Mouse (Mus musculus) right cerebral cortex, postnatal 10 days (tissue): ENCODE results near the gene Plxdc1.
"Not testable (repeated sequence)": the region's sequence is repeated elsewhere in the genome, so short reads cannot be mapped to it uniquely, and the experiment has no call there.

ENCODE experiments used
- DNase-seq, 2 experiments: peaks; one replicate each; pipeline ENCODE4 v3.0.0; 2021; ENCODE audit warnings: low spot score in 2 of 2

The Plxdc1 gene

DNA sequence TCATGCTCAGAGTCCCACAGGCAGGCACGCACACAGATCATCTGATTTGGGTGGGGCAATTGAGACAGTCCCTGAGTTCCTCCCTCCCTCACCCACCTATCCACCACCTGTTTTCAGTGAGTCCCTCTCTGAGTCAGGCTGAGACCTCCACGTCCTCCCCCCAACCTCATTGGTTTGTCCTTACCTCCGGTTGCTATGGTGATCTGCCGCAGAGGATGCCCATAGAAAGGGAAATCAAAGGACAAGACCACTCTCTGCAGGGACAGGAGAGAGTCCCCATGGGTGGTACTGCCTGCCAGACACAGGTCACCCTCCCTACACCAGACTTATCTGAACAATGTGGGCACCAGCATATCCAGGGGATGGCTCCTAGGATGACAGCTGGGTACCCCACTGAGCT, 30.3 kb downstream of the Plxdc1 start:
- DNase-seq = no peak

DNA sequence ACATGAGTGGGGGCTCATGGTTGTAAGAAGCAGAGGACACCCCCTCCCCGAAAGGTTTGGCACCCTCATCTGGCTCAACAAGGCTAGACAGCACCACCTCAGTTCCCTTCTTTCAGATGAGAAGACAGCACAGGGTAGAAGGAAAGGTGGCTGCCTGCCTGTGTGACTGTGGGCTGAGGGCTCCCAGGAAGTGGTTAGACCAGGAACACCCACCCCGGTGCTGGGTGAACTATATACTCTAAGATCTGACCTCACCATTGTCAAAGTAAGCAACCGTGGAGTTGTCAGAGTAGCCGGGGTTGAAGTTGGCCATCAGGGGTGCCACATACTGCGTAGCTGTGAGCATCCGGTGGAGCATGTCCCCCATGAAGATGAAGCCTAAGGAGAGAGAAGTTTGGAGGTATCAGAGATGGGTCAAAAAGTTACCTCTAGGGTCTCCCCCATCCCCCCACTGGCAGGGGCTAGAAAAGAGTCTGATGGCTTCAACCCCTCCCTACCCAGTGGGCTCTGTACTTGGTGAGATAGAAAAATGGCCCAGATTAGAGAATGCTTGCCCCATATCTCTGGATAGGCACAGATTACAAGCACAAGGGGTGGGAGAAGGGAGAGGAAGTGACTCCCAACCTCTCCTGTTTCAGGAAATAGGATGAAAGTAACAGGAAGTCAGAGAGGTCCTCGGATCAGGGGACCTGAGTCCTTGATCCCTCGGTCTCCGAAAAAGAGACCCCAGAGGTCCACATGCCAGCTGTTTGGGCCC, 30.9 kb downstream of the Plxdc1 start:
- DNase-seq = no peak

DNA sequence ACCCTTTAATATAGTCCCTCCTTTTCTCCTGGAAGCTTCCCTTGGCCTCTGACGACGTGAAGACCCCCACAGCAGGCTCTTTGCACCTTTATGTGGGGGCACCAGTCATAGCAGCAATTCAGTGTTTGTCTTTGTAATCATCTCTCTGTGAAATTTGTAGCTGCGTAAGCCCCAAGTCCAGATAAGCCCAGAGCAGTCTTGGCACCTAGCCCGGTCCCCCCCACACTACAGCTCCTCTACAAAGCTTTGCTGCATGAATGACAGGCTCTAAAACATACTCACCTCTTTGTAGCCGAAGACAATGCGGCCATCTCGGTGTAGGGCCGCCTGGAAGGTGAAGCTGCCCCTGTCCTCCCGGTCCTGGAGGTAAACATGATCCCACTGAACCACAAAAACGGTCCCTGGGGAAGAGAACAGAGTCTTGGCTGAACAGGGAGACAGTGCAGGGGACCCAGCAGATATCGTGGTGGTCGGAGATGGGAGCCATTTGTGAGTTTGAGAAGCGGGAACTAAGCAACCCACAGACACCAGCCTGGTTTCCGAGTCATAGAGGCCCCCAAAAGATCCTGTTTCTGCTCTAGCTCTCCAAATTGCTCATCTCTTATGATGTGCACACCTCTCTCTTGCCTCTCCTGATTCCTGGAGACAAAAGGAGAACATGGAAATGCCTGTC, 31.6 kb downstream of the Plxdc1 start:
- DNase-seq = no peak

DNA sequence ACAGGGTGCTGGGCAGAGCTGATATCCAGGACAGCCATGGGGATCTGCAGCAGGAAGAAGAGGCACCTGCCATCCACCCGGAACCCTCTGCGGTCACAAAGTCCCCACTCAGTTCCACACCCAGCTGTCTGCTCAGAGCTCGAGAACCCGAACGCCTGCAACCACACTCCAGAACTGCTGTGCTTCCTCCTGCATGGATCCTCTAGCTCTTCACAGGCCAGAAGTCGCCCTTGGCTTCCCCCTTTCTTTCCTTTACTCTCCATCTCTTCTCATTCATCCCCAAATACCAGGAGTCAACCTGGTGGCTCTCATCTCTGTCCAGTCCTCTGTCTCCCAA, 32.3 kb downstream of the Plxdc1 start:
- no peak for DNase-seq

DNA sequence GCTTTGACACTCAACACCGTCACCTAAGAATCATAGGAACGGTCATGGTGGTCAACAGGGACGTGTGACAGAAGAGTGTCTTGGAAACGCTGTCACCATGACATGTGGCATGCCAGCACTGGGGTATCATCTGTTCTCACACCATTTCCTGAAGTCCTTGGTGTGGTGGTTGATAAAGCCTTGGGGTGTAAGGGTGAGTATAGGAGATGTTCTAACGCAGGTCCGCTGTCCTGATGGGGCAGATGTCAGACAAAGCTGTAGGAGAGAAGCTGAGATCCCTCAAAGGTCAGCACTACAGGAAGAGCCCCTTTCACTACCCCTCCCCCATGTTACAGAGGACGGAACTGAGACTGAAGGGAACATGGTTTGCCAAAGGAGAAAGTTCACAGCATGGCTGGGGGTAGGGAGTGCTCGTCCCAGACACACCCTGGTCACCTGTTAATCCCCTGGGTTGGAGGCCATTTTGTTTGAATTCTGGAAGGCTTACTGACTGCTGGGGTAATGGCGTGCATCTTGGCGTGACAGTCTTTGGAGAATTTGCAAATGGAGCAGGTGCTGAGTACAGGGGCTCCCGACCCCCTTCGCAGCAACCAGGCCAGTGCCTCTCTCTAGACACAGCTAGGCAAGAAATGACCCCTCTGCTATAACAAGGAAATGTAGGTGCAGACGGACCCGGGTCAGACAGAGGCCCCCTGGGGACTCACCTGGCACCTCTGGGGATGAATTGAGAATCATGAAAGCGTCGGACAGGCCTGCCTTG, 32.9 kb downstream of the Plxdc1 start:
- DNase-seq = no peak

DNA sequence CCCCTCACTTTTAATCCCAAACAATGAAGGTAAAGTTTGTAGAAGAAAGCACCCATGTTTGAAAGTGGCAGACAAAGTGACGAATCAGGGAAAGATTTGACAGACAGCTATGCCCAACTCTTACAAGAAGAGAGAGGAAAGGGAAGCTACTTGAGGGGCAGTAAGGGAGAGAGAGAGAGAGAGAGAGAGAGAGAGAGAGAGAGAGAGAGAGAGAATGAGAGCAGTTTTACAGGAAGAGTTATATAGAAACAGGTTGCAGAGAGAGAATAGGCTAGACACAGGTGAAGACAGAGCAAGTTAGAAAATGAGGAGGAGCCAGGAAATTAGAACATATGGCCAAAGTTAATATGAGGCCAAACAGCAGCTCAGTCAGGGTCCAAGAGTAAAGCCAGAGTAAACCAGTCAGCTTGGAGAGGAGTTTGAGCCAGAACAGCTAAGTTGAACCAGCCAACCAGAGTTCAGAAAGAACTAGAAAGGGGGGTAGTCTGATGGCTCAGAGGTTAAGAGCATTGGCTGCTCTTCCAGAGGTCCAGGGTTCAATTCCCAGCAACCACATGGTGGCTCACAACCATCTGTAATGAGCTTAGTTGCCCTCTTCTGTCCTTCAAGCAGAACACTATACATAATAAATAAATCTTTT, 33.8 kb downstream of the Plxdc1 start:
- DNase-seq = no peak

DNA sequence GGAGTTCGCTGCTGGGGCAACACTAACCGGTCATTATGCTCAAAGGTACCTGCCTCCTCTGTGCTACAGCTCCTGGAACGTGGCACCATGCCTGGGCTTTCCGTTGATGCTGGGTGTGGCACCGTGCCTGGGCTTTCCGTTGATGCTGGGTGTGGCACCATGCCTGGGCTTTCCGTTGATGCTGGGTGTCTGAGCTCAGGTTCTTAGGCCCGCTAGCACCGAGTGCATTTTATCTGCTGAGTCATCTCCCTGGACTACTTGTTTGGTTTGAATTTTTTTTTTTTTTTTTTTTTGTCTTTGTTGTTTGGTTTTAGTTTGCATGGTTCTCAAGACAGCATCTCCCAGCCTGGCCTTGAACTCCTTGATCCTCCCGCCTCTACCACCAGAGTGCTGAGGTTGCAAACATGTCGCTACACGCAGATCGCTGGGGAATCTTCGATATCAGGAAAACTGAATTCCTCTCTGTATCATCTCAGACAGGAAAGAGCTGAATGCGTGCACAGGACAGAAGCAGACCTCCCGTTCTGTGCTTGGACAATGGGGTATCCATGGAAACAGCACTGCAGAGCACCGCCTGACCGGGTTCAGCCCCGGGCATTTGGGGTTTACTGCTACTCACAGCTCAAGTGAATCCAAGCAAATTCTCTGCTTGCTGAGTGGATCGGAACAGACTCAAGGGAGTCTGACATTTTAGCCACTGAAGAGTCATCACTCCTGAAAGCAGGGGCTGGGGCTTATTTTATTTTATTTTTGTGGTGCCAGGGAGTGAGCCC, 36.4 kb downstream of the Plxdc1 start:
- peak in 1 of 2 experiments; percentile 40 for DNase-seq

DNA sequence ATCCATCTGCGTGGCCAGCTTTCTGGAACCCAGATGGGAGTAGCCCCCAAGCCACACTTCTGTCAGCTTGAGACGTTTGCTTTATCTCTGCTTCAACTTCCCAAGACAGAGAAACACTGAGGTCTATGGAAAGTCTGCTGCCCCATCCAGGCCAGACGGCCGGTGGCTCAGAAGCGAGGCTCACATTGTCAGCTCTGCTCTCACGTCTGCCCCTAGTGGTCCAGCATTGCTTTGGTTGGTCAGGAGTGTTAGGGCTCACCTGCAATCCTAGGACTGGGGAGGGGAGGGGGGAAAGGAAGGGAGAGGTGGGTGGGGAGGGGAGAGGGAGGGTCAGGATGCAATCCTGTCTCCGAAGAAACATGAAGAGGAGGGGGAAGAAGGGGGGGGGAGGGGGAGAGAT, 38.8 kb downstream of the Plxdc1 start:
- peak in 1 of 2 experiments; percentile 53 for DNase-seq

DNA sequence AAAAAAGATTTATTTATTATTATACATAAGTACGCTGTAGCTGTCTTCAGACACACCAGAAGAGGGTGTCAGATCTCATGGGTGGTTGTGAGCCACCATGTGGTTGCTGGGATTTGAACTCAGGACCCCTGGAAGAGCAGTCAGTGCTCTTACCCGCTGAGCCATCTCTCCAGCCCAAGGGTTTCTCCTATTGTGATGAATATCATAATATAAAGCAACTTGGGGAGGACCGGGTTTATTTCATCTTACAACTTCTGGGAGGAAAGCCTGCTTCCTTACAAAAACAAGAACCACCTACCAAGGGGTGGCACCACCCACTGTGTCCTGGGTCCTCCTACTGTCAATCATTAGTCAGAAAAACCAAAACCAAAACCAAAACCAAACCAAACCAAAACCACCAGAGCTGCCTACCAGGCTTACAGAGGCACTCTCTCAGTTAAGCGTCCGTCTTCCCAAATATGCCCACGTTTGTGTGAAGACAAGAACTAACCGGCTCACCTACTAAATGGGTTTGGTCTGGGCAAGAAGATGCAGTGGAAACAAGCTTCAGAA, 40.4 kb downstream of the Plxdc1 start:
- DNase-seq = not testable (repeated sequence)

DNA sequence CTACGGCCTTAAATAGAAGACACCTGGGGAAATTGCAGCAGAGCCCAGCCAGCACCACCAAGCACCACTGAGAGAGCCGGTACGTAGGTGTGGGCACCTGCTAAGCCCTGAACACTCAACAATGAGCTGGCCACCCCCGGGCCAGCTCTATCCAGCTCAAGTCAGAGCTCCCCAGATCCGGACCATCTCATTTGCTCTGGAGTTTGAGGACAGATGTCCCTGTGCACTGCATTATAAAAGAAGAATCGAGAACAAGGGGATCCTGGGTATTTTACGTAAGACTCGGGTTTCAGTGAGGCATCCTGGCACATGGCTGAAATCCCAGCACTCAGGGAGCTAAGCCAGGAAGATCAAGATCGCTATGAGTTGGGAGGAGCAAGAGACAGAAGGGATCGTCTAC, 41.2 kb downstream of the Plxdc1 start:
- no peak for DNase-seq

DNA sequence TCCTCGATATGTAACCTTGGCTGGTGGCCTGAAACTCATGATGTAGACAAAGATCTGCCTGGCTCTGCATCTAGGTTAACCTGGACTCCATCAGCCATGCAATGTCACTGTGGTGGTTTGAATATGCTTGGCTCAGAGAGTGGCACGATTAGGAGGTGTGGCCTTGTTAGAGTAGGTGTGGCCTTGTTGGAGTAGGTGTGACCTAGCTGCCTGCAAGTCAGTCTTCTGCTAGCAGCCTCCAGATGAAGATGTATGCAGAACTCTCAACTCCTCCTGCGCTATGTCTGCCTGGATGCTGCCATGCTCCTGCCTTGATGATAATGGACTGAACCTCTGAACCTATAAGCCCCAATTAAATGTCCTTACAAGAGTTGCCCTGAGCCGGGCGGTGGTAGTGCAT, 43.0 kb downstream of the Plxdc1 start:
- no peak for DNase-seq

DNA sequence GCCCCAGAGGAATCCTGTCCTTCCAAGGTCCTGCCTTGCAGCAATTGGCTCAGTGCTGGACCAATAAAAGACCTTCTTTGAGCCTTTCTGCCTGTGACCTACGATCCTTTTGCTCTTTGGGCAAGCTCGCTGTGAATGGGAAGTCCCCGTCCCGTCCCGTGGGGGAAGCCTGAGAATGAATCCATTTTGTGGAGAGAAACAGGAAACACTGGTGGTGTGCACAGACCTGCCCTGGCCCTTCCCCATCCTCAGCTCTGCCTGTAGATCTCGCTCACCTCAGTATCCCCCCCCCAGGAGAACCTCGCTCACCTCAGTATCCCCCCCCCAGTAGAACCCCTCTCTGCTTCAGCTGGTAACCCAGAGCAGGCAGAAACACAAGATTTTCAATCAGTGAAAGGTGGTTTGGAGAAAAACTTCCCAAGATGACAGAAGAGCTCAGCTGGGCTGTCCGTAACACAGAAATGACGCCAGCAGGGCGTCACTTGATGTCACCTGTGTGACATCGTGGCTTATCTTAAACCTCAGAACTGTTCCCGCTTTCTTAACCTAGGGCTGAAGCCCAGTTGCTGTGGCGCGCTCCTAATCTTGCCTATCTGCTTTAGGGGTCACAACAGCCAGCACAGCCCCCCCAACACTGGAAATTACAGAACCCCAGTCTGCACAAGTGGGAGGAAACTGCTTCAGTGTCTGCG, 43.7 kb downstream of the Plxdc1 start:
- no peak for DNase-seq

DNA sequence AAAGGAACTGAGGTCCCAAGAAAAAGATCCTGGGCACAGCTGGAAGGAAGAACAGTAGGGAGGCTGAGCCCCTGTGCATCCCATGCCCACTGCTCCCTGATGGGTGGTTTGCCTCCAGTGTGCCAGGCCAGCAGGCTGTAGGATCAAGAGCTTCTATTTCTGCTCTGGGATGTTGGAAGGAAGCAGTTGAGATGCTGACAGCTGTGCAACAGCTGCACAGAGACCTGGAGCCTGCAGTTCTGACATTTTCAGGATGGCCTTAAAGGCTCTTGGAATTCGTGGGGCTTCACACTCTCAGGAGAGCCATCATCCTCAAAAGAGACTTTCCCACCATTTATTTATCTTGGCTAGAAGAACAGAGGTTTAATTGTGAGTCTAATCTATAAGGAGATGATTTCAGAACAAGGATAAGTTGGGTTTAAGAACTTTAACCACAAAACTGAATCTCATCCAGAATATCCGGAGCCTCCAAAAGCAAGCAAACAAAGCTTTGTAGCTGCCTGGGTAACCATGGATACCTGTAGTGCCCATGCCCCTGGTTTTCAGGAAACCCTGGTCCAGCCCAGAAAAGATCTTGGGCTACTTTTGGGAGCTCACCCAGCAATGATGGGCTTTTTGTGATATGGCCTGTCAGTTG, 48.7 kb downstream of the Plxdc1 start:
- no peak for DNase-seq

DNA sequence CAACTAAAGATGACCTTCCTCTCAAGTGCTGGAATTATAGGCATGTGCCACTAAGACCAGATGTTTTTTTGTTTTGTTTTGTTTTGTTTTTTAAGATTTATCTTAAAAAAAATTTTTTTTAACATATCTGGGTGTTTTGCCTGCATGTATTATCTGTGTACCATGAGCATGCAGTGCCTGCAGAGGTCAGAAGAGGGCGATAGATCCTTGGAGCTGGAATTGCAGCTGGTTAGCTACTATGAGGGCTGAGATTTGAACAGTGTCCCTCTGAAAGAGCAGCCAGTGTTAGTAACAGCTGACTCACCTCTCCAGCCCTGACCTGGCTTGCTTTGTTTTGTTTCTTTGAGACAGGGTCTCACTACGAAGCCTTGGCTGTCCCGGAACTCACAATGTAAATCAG, 49.5 kb downstream of the Plxdc1 start:
- DNase-seq = peak in 1 of 2 experiments; percentile 49

DNA sequence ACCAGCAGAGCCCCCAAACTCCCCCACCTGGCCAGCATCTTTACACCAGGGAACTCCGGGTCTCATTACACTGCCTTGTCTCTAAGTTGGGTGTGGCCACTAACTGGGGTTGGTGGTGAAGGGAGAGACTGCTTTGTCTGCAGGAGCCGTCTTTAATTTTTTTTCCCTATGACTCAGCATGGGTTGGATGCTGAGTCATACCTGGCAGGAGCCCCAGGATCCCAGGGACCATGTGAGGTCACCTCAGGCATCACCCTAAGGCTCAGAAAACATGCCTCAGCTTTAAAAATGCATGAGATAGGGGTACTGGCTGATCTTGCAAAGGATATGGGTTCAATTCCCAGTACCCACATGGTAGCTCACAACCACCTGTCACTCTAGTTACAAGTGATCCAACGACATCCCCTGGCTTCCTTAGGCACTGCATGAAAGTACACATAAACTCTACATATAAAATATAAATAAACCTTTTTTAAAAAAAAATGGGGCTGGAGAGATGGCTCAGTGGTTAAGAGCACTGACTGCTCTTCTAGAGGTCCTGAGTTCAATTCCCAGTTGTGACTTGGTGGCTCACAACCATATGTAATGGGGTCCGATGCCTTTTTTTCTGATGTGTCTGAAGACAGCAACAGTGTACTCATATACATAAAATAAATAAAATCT, 50.2 kb downstream of the Plxdc1 start:
- DNase-seq = no peak

DNA sequence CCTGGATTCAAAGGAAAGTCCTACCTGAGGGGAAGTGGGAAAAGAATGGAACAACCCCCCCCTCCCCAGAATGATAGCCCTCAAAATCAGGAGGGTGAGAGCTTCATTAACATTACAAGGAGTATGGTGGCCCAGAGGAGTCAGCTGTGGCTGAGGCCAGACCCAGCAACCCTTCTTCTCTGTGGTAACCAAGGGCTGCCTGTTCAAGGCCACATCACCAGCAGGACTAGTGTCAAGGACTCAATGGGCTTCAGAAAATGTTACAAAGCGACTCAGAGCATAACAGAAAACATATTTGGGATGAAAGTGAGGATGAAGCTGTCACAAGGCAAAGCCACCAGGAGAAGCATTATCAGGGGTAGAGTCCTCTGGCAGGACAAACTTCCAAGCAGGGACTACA, 52.7 kb downstream of the Plxdc1 start:
- no peak for DNase-seq

DNA sequence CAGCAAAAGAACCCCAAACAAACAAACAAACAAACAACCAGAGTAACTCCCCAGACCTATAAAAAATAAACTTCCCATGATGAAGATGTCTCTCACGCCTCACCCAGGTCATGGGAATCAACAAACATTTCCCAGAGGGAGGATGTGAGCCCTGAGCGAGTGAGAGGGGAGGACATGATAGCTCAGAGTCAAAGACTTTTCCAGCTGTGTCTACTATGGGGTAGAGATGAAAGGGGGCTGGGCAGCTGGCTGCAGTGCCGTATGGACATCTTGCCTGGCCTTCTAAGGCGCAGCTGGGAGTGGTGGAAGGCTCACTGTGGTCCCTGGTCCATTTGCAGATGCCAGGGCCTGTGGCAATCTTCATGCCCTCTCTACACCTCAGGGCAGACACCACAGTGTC, 57.3 kb downstream of the Plxdc1 start:
- DNase-seq = no peak

DNA sequence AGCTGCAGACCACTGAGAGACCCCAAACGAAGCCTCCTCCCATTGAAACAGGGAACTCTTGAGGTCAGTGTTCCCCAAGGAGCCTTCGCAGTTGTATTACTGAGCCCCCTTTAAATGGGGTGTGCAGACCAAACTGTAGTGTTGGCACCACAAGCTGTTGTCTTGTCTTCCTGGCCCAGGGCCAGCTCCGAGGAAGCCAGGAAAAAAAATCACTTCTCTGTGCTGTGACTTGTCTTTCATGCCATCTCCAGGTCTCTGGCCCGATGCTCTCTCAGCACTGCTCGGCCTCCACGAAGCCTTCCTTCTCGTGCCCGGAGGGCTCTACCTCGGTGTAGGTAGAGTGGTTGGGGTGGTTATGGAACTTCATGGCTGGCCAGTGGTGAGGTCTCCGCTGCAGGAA, 62.0 kb downstream of the Plxdc1 start:
- no peak for DNase-seq

DNA sequence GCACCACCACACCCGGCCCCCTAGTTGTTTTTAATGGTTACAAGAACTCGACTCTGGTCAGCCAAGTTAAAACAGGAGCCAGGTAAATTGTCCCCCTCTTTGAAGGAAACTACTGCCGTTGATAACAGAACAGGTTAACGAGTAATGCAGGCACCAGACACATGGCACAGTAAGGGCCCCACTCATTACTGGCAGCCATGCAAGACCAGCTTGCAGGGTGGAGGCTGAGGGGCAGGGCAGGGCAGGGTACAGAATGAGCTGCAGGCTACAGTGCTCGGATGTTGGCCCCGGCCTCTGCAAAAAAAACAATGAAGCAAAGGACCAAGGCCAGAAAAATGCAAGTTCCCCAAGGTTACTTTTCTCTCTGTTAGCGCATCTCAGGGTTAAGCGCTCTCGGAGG, 62.6 kb downstream of the Plxdc1 start:
- DNase-seq = no peak
